9 mouse cellular contexts compared by ENCODE assay signal in genomic region chr9:47439506-47439905, GRCm38 (mm10).
DNase-seq lines count a peak whose midpoint lies in the region; ATAC-seq and TF ChIP-seq lines count a peak whose summit lies in the region.
"Had no signal": no experiment of that assay in that cellular context is flagged by ENCODE, and none has a peak within 500 bp of the region (broad histone marks: within the 10 kb centered on the region; RNA-seq: fewer than 3 reads in every experiment).

No protein-coding gene starts in this region.

- no peak overlapping the region for H3ac ChIP-seq in myocyte (ENCODE audit: control insufficient read depth, insufficient read length)

- no peaks in the 10 kb centered on the region for H3K36me3 ChIP-seq in embryonic facial prominence, embryonic 15.5 days
- H3K36me3 ChIP-seq in hindbrain, embryonic 16.5 days (ENCODE audit: control insufficient read depth, insufficient read depth, low read length) = no peaks in the 10 kb centered on the region
- H3K36me3 ChIP-seq in myocyte (ENCODE audit: control insufficient read depth, insufficient read depth) = no peaks in the 10 kb centered on the region

- H3K9ac ChIP-seq in embryonic facial prominence, embryonic 15.5 days = no peak overlapping the region
- peak overlapping the region; percentile 29 for H3K9ac ChIP-seq in hindbrain, embryonic 16.5 days (ENCODE audit: low read depth, low read length)

- H3K4me2 ChIP-seq in embryonic facial prominence, embryonic 15.5 days (replicated peaks) = peak overlapping the region; percentile 44
- peak overlapping the region; percentile 47 for H3K4me2 ChIP-seq in hindbrain, embryonic 16.5 days (ENCODE audit: low read length)
- H3K4me2 ChIP-seq in myocyte (ENCODE audit: low read depth) = peak overlapping the region; percentile 30

- H3K27me3 ChIP-seq in embryonic facial prominence, embryonic 15.5 days = peaks cover 5% of the 10 kb centered on the region; the same call in 1 of the 2 replicates
- H3K27me3 ChIP-seq in hindbrain, embryonic 16.5 days (replicated peaks; ENCODE audit: control insufficient read depth, insufficient read depth, low read length) = no peaks in the 10 kb centered on the region
- H3K27me3 ChIP-seq in myocyte (ENCODE audit: control insufficient read depth, insufficient read depth, insufficient read length) = no peaks in the 10 kb centered on the region

- TF ChIP-seq POLR2A in myocyte (IDR thresholded peaks at IDR 0.05; ENCODE audit: insufficient read length, low read depth) = no peak

- no peaks in the 10 kb centered on the region for H3K9me3 ChIP-seq in embryonic facial prominence, embryonic 15.5 days (replicated peaks)
- H3K9me3 ChIP-seq in hindbrain, embryonic 16.5 days (ENCODE audit: control insufficient read depth, low read length) = no peaks in the 10 kb centered on the region

- no peak overlapping the region for H3K27ac ChIP-seq in embryonic facial prominence, embryonic 15.5 days (replicated peaks)
- H3K27ac ChIP-seq in hindbrain, embryonic 16.5 days (ENCODE audit: low read depth, low read length) = no peak overlapping the region

- 0 out of 2 replicates have a peak, but pooled peaks cover 15% of the 10 kb centered on the region for H3K4me1 ChIP-seq in embryonic facial prominence, embryonic 15.5 days
- peaks cover 6% of the 10 kb centered on the region for H3K4me1 ChIP-seq in hindbrain, embryonic 16.5 days (ENCODE audit: control insufficient read depth, insufficient read depth, low read depth, low read length)

- no peaks in the 10 kb centered on the region for H3K79me2 ChIP-seq in myocyte (ENCODE audit: control insufficient read depth, insufficient read depth)

- H3K4me3 ChIP-seq in embryonic facial prominence, embryonic 15.5 days (replicated peaks) = peak overlapping the region; percentile 19; the same call in 1 of the 2 replicates
- H3K4me3 ChIP-seq in hindbrain, embryonic 16.5 days (ENCODE audit: low read length) = peak overlapping the region; percentile 7
- H3K4me3 ChIP-seq in myocyte = no peak overlapping the region

- peak; percentile 31 to 44 for DNase-seq in kidney, postnatal 4 days
- DNase-seq in kidney, adult 8-10 months = no peak
- DNase-seq in B cell, adult 2 months = no peak
- no peak for DNase-seq in cerebellum, adult 11 months
- no peak for DNase-seq in right cerebral cortex, postnatal 14 days
- DNase-seq: thymus, adult 18-20 months had no signal

- 29% methylated on average over 11 of the region's 11 CpGs for WGBS in embryonic facial prominence, embryonic 15.5 days
- 25% methylated on average over 11 of the region's 11 CpGs for WGBS in hindbrain, embryonic 16.5 days

- ATAC-seq in embryonic facial prominence, embryonic 15.5 days (ENCODE audit: insufficient number of reproducible peaks, low FRiP score, low TSS enrichment, low read depth) = no peak
- no peak for ATAC-seq in hindbrain, embryonic 16.5 days

TF ChIP-seq in myocyte, 11 proteins besides CTCF, POLR2A, EP300 and RAD21:
- TF ChIP-seq POLR2AphosphoS2 (IDR thresholded peaks at IDR 0.05; ENCODE audit: insufficient read length, low read depth) (no peak), SRF (IDR thresholded peaks at IDR 0.05; ENCODE audit: control insufficient read depth, insufficient read length, low read depth) (no peak), MYOG (IDR thresholded peaks at IDR 0.05; ENCODE audit: control insufficient read depth in 1 of 3, insufficient read depth in 1 of 3, insufficient read length in 2 of 3, low read depth in 2 of 3) (no peak), MYOD1 (IDR thresholded peaks at IDR 0.05; ENCODE audit: control insufficient read depth in 1 of 3, insufficient read length in 2 of 3, low read depth in 2 of 3) (no peak), USF1 (IDR thresholded peaks at IDR 0.05; ENCODE audit: low read depth) (no peak), MAX (IDR thresholded peaks at IDR 0.05; ENCODE audit: low read depth) (no peak), REST (IDR thresholded peaks at IDR 0.05; ENCODE audit: insufficient read depth, insufficient read length) (no peak), CEBPB (IDR thresholded peaks at IDR 0.05; ENCODE audit: insufficient read depth, poor library complexity, severe bottlenecking) (no peak), E2F4 (IDR thresholded peaks at IDR 0.05; ENCODE audit: insufficient read depth) (no peak), TCF3 (IDR thresholded peaks at IDR 0.05; ENCODE audit: insufficient read length, low read depth) (no peak)
TF ChIP-seq in myocyte: peak in this region for 0.

Comparison
In these comparisons a context has a peak if more than half of its experiments do, and no peak if none do; other contexts are left out.
1. DNase-seq: peak in kidney, postnatal 4 days (2 of 2); none in kidney, adult 8-10 months (0 of 2), B cell, adult 2 months (0 of 2), cerebellum, adult 11 months (single experiment) and right cerebral cortex, postnatal 14 days (single experiment).
2. Peak in every context shown above with its lines, with median percentiles within 50 percentile points of each other: H3K4me2 ChIP-seq.